Mouse (Mus musculus) MEL (cell line): ENCODE data around the gene Snx15. TPM values are rescaled to one million over a fixed set of nuclear protein-coding genes. Genes with fewer than 3 reads are reported as not detected.

Experiments
- DNase-seq: peaks from one replicate; pipeline ENCODE4 v3.0.0; 2011; ENCODE audit warnings: low read depth, low spot score
- H3K27ac ChIP-seq: 2 replicates; pipeline ENCODE4 v1.5.1; 2012; ENCODE audit warnings: low read depth, mild to moderate bottlenecking, control low read depth, low read length, moderate library complexity; ENCODE audit not compliant: control insufficient read depth
- H3K27me3 ChIP-seq, 2 experiments: fragments of 150-350 bp in 1 of 2; sonication (generic) in 1 of 2; 2 replicates each; pipeline ENCODE4 v1.6.1; 2012; ENCODE audit warnings: low read length in 2 of 2, mild to moderate bottlenecking in 2 of 2, improper control_type of control experiment in 1 of 2, moderate library complexity in 1 of 2; ENCODE audit not compliant: insufficient read depth in 2 of 2, control insufficient read depth in 1 of 2
- H3K36me3 ChIP-seq, 2 experiments: 2 replicates each; pipeline ENCODE4 v1.6.1; 2012 to 2014; ENCODE audit warnings: low read length in 2 of 2, improper control_type of control experiment in 1 of 2, inconsistent platforms in 1 of 2, mild to moderate bottlenecking in 1 of 2; ENCODE audit not compliant: insufficient read depth in 2 of 2, control insufficient read depth in 1 of 2
- H3K4me1 ChIP-seq, 2 experiments: fragments of 150-350 bp in 1 of 2; sonication (generic) in 1 of 2; 2 replicates each; pipeline ENCODE4 v1.6.1; 2012; ENCODE audit warnings: low read length in 2 of 2, improper control_type of control experiment in 1 of 2, mild to moderate bottlenecking in 1 of 2; ENCODE audit not compliant: insufficient read depth in 2 of 2, control insufficient read depth in 1 of 2
- H3K4me3 ChIP-seq, 2 experiments: fragments of 150-350 bp in 1 of 2; sonication (generic) in 1 of 2; 2 replicates each; pipeline ENCODE4 v1.5.1; 2012; ENCODE audit warnings: low read depth in 2 of 2, low read length in 2 of 2, mild to moderate bottlenecking in 2 of 2, moderate library complexity in 2 of 2, control low read depth in 1 of 2, improper control_type of control experiment in 1 of 2; ENCODE audit not compliant: control insufficient read depth in 1 of 2, insufficient read depth in 1 of 2
- H3K79me2 ChIP-seq: 2 replicates; pipeline ENCODE4 v1.6.1; 2012; ENCODE audit warnings: mild to moderate bottlenecking, low read length, moderate library complexity; ENCODE audit not compliant: control insufficient read depth, poor library complexity, insufficient read depth
- H3K9ac ChIP-seq: 2 replicates; pipeline ENCODE4 v1.6.1; 2012; ENCODE audit warnings: low read depth, mild to moderate bottlenecking, control low read depth, low read length, moderate library complexity; ENCODE audit not compliant: control insufficient read depth, poor library complexity, severe bottlenecking
- H3K9me3 ChIP-seq: fragments of 150-350 bp; sonication (generic); replicated peaks from 2 replicates; pipeline ENCODE4 v1.6.1; 2012; ENCODE audit warnings: mild to moderate bottlenecking, low read length, improper control_type of control experiment, moderate library complexity; ENCODE audit not compliant: insufficient read depth
- BHLHE40 ChIP-seq: IDR thresholded peaks from 2 replicates; pipeline ENCODE4 v1.6.1; 2012; ENCODE audit warnings: low read depth, mild to moderate bottlenecking, inconsistent platforms, low read length, improper control_type of control experiment, borderline replicate concordance
- CHD1 ChIP-seq: IDR thresholded peaks from 2 replicates; pipeline ENCODE4 v1.6.1; 2012; ENCODE audit warnings: low read depth, mild to moderate bottlenecking, inconsistent platforms, low read length, improper control_type of control experiment
- CHD2 ChIP-seq: IDR thresholded peaks from 2 replicates; pipeline ENCODE4 v1.6.1; 2011; ENCODE audit warnings: low read length, improper control_type of control experiment
- CTCF ChIP-seq, 3 experiments: IDR thresholded peaks in 2 of 3; conservative IDR thresholded peaks in 1 of 3; 2 replicates each; pipeline ENCODE4 v1.5.1; 2011 to 2012; ENCODE audit warnings: low read length in 3 of 3, low read depth in 2 of 3, mild to moderate bottlenecking in 2 of 3, improper control_type of control experiment in 1 of 3, inconsistent platforms in 1 of 3, mixed read lengths in 1 of 3, moderate library complexity in 1 of 3; ENCODE audit not compliant: control insufficient read depth in 1 of 3, insufficient read depth in 1 of 3, poor library complexity in 1 of 3, severe bottlenecking in 1 of 3
- E2F4 ChIP-seq: IDR thresholded peaks from 2 replicates; pipeline ENCODE4 v1.6.1; 2011; ENCODE audit warnings: low read depth, low read length, improper control_type of control experiment, borderline replicate concordance
- ELF1 ChIP-seq: IDR thresholded peaks from 2 replicates; pipeline ENCODE4 v1.6.1; 2014; ENCODE audit warnings: low read depth, mild to moderate bottlenecking, inconsistent platforms, low read length, improper control_type of control experiment, moderate library complexity
- GATA1 ChIP-seq: IDR thresholded peaks from 2 replicates; pipeline ENCODE4 v1.6.1; 2011; ENCODE audit warnings: low read depth, low read length, improper control_type of control experiment
- MAX ChIP-seq: IDR thresholded peaks from 2 replicates; pipeline ENCODE4 v1.6.1; 2011; ENCODE audit warnings: low read length, improper control_type of control experiment
- MAZ ChIP-seq: IDR thresholded peaks from 2 replicates; pipeline ENCODE4 v1.6.1; 2012; ENCODE audit warnings: low read depth, mild to moderate bottlenecking, inconsistent platforms, low read length, improper control_type of control experiment
- MEF2A ChIP-seq: IDR thresholded peaks from 2 replicates; pipeline ENCODE4 v1.6.1; 2014; ENCODE audit warnings: low read depth, mild to moderate bottlenecking, inconsistent platforms, low read length, improper control_type of control experiment; ENCODE audit not compliant: poor library complexity, insufficient replicate concordance, severe bottlenecking; ENCODE audit errors: extremely low read depth
- MYB ChIP-seq: IDR thresholded peaks from 2 replicates; pipeline ENCODE4 v1.6.1; 2011; ENCODE audit warnings: mild to moderate bottlenecking, low read depth, low read length, improper control_type of control experiment
- MYC ChIP-seq: IDR thresholded peaks from 2 replicates; pipeline ENCODE4 v1.6.1; 2011; ENCODE audit warnings: low read depth, mild to moderate bottlenecking, low read length, improper control_type of control experiment, moderate library complexity
- NRF1 ChIP-seq: IDR thresholded peaks from 2 replicates; pipeline ENCODE4 v1.6.1; 2014; ENCODE audit warnings: low read depth, mild to moderate bottlenecking, inconsistent platforms, low read length, improper control_type of control experiment, moderate library complexity; ENCODE audit not compliant: poor library complexity, insufficient read depth, severe bottlenecking
- POLR2A ChIP-seq, 2 experiments: IDR thresholded peaks; 2 replicates each; pipeline ENCODE4 v1.6.1; 2011 to 2012; ENCODE audit warnings: low read length in 2 of 2, mild to moderate bottlenecking in 2 of 2, control low read depth in 1 of 2, improper control_type of control experiment in 1 of 2, low read depth in 1 of 2, moderate library complexity in 1 of 2; ENCODE audit not compliant: control insufficient read depth in 1 of 2, insufficient read depth in 1 of 2, poor library complexity in 1 of 2
- POLR2AphosphoS2 ChIP-seq: IDR thresholded peaks from 2 replicates; pipeline ENCODE4 v1.6.1; 2011; ENCODE audit warnings: low read length, improper control_type of control experiment
- RCOR1 ChIP-seq: IDR thresholded peaks from 2 replicates; pipeline ENCODE4 v1.6.1; 2012; ENCODE audit warnings: low read depth, mild to moderate bottlenecking, inconsistent platforms, low read length, improper control_type of control experiment
- SIN3A ChIP-seq: IDR thresholded peaks from 2 replicates; pipeline ENCODE4 v1.6.1; 2012; ENCODE audit warnings: low read length, improper control_type of control experiment, inconsistent platforms
- TAL1 ChIP-seq: IDR thresholded peaks from 2 replicates; pipeline ENCODE4 v1.6.1; 2012; ENCODE audit warnings: mild to moderate bottlenecking, inconsistent platforms, low read length, moderate library complexity, mixed read lengths
- TCF12 ChIP-seq: IDR thresholded peaks from 2 replicates; pipeline ENCODE4 v1.6.1; 2014; ENCODE audit warnings: low read depth, mild to moderate bottlenecking, inconsistent platforms, low read length, improper control_type of control experiment, moderate library complexity
- USF2 ChIP-seq, 2 experiments: IDR thresholded peaks; 2 replicates each; pipeline ENCODE4 v1.6.1; 2011 to 2012; ENCODE audit warnings: improper control_type of control experiment in 2 of 2, low read length in 2 of 2, borderline replicate concordance in 1 of 2, inconsistent platforms in 1 of 2, low read depth in 1 of 2, mild to moderate bottlenecking in 1 of 2; ENCODE audit not compliant: insufficient read depth in 1 of 2
- ZC3H11A ChIP-seq: IDR thresholded peaks from 2 replicates; pipeline ENCODE4 v1.6.1; 2012; ENCODE audit warnings: low read depth, mild to moderate bottlenecking, inconsistent platforms, low read length, improper control_type of control experiment
- ZNF384 ChIP-seq: IDR thresholded peaks from 2 replicates; pipeline ENCODE4 v1.6.1; 2012; ENCODE audit warnings: low read depth, mild to moderate bottlenecking, inconsistent platforms, low read length, improper control_type of control experiment
- polyA plus RNA-seq, 2 experiments: library from polyadenylated mRNA; stranded (reverse) in 1 of 2; unstranded in 1 of 2; fragments of >175 nt in 1 of 2; fragments of >200 nt in 1 of 2; gene quantifications; 2 replicates each; pipeline versions ENCODE4 v1.2.1 to v1.2.4; 2012; ENCODE audit warnings: low replicate concordance in 2 of 2, low read depth in 1 of 2; ENCODE audit not compliant: insufficient read length in 2 of 2, insufficient read depth in 1 of 2, missing spikeins in 1 of 2
- total RNA-seq: library from RNA; depleted of rRNA; stranded (reverse); fragments of 300-350 nt; gene quantifications from 2 replicates; pipeline ENCODE4 v1.2.3, GENCODE M21; 2012

Snx15 gene
- total and polyA plus RNA-seq, 3 experiments, result 20.4 to 35.3 TPM; not detected in 1

DNA sequence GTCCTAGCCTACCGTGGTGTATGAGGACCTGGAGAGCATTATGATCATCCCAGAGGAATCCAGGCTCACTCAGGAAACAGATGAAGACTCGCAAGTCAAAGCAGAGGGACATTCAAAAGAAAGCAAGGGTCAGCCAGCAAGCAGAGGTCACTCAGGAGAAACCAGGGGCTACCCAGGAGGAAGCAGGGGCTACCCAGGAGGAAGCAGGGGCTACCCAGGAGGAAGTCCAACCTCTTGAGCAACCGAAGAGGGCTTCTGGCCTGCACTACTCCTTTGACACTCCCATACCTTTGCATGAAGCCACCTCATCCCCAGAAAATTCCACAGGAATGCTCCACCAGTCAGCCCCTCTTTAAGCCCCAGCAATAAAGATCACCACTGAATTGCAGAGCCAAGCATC is 30.3 kb downstream of the Snx15 start:
- no peak for DNase-seq
- no peak overlapping the region for H3K4me3 ChIP-seq
- H3K36me3 ChIP-seq, result peaks cover 2 to 16% of the 10 kb centered on the region in 2 experiments; a peak in 3 of 4 replicates
- peaks cover 10 to 21% of the 10 kb centered on the region in 2 experiments for H3K4me1 ChIP-seq
- no peak overlapping the region for H3K27ac ChIP-seq
- H3K9me3 ChIP-seq, result no peaks in the 10 kb centered on the region
- H3K79me2 ChIP-seq, result no peaks in the 10 kb centered on the region
- TF ChIP-seq CTCF (IDR thresholded peaks at IDR 0.05 in 2 of 3, conservative IDR thresholded peaks at IDR 0.05 in 1 of 3; ENCODE audit: control insufficient read depth in 1 of 3, insufficient read depth in 1 of 3, low read depth in 2 of 3, low read length in 3 of 3, poor library complexity in 1 of 3, severe bottlenecking in 1 of 3), result no peak
- no peak for TF ChIP-seq TAL1
- TF ChIP-seq USF2 (IDR thresholded peaks at IDR 0.05; ENCODE audit: borderline replicate concordance in 1 of 2, insufficient read depth in 1 of 2, low read depth in 1 of 2, low read length in 2 of 2), result no peak
- no peak for TF ChIP-seq MAX
- no peak for TF ChIP-seq E2F4
- no peak for TF ChIP-seq NRF1
- no peak for TF ChIP-seq MEF2A
- TF ChIP-seq RCOR1, result no peak
- TF ChIP-seq CHD2, result no peak
- TF ChIP-seq MAZ, result no peak
- no peak for TF ChIP-seq MYC
- no peak for TF ChIP-seq TCF12
- no peak for TF ChIP-seq POLR2A (IDR thresholded peaks at IDR 0.05; ENCODE audit: control insufficient read depth in 1 of 2, insufficient read depth in 1 of 2, low read depth in 1 of 2, low read length in 2 of 2, poor library complexity in 1 of 2)
- H3K9ac ChIP-seq, result no peak overlapping the region
- no peaks in the 10 kb centered on the region for H3K27me3 ChIP-seq

DNA sequence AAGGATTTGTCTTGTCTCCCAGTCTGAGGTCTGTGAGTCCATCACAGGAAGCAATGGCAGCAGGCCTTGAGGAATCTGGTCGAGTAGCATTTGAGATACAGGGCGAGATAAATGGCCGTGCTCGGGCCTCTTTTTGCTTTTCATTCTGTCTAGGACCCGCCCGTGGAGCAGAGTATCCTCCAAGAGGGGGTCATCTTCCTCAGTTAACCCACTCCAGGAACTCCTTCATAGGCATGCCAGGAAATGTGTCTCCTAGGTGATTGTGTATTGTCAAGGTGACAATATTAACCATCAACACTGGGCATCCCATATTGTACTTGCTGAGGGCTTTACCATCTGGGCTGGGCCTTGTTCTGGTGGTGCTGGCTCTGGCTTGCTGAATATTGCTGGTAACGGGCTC is 34.0 kb downstream of the Snx15 start, which contains the start of gene AC131692.1:
TSS of gene AC131692.1 (plus strand) at position 301 of the 400 bp plus-strand sequence.
- Histone ChIP-seq H3K4me1 (no peaks in the 10 kb centered on the region), H3K79me2 (peaks cover 1% of the 10 kb centered on the region; the same call in 1 of the 2 replicates), H3K27me3 (no peaks in the 10 kb centered on the region), H3K27ac (no peak within 1 kb of the TSS), H3K9ac (no peak within 1 kb of the TSS), H3K36me3 (peaks cover 0 to 15% of the 10 kb centered on the region in 2 experiments; a peak in 2 of 4 replicates), H3K9me3 (no peaks in the 10 kb centered on the region), H3K4me3 (no peak within 1 kb of the TSS)
- DNase-seq, result no peak
- TF ChIP-seq MAX (no peak), ZC3H11A (no peak), MYB (no peak), ELF1 (no peak), GATA1 (no peak), CHD1 (no peak), POLR2AphosphoS2 (no peak), BHLHE40 (no peak), SIN3A (no peak), ZNF384 (no peak), E2F4 (no peak), TAL1 (no peak)
